Mouse (Mus musculus) heart, embryonic 11.5 days (tissue): ENCODE results near the gene Gpalpp1. TPM values are rescaled to one million over a fixed set of nuclear protein-coding genes. Genes with fewer than 3 reads are reported as not detected.

Experiments
- ATAC-seq: fragments of 200-750 bp; cut with Nextera tagmentation; replicated peaks from 2 replicates; pipeline ENCODE4 v1.8.0; 2017; ENCODE audit warnings: moderate library complexity; ENCODE audit not compliant: insufficient number of reproducible peaks, low FRiP score, low TSS enrichment
- H3K27ac ChIP-seq: fragments of 300-500 bp; sonication (generic); 2 replicates; pipeline ENCODE4 v1.5.1; 2014; ENCODE audit warnings: mild to moderate bottlenecking, low read depth, low read length
- H3K27me3 ChIP-seq: fragments of 300-500 bp; sonication (generic); 2 replicates; pipeline ENCODE4 v1.6.1; 2014; ENCODE audit warnings: mild to moderate bottlenecking, low read length, mixed read lengths; ENCODE audit not compliant: control insufficient read depth, insufficient read depth
- H3K36me3 ChIP-seq: fragments of 300-500 bp; sonication (generic); 2 replicates; pipeline ENCODE4 v1.6.1; 2014; ENCODE audit warnings: mild to moderate bottlenecking, low read length, moderate library complexity, mixed read lengths; ENCODE audit not compliant: control insufficient read depth, insufficient read depth
- H3K4me1 ChIP-seq: fragments of 300-500 bp; sonication (generic); 2 replicates; pipeline ENCODE4 v1.6.1; 2014; ENCODE audit warnings: low read length; ENCODE audit not compliant: control insufficient read depth, insufficient read depth
- H3K4me2 ChIP-seq: fragments of 300-500 bp; sonication (generic); 2 replicates; pipeline ENCODE4 v1.6.1; 2014; ENCODE audit warnings: mild to moderate bottlenecking, moderate library complexity
- H3K4me3 ChIP-seq: fragments of 300-500 bp; sonication (generic); 2 replicates; pipeline ENCODE4 v1.5.1; 2014; ENCODE audit warnings: low read depth, low read length
- H3K9ac ChIP-seq: fragments of 300-500 bp; sonication (generic); 2 replicates; pipeline ENCODE4 v1.6.1; 2014; ENCODE audit warnings: mild to moderate bottlenecking, low read depth, low read length, moderate library complexity
- H3K9me3 ChIP-seq: fragments of 300-500 bp; sonication (generic); replicated peaks from 2 replicates; pipeline ENCODE4 v1.6.1; 2016; ENCODE audit warnings: low read length; ENCODE audit not compliant: control insufficient read depth
- WGBS: fragments of 180-500 bp; shearing (Covaris S2); extraction: QIAGEN DNeasy Blood & Tissue Kit; methylation state at CpG from one replicate; pipeline ENCODE4 v1.1.7; 2014; ENCODE audit not compliant: insufficient replicate concordance; 5-methylcytosine and 5-hydroxymethylcytosine counted together
- polyA plus RNA-seq: library from polyadenylated mRNA; unstranded; fragments of >200 nt; fragmentation: Nextera tagmentation; extraction: Ambion mirVana; gene quantifications from 2 replicates; pipeline ENCODE4 v1.2.1, GENCODE M21; 2014

Gpalpp1 gene
- polyA plus RNA-seq, 1 experiment from 2014 or later = 10.4 TPM

GRCm38 (mm10) chr14:76149531-76150179 lies 39.1 kb upstream of the Gpalpp1 start:
- no peaks in the 10 kb centered on the region for H3K36me3 ChIP-seq
- H3K27me3 ChIP-seq = no peaks in the 10 kb centered on the region; the same call in 1 of the 2 replicates
- H3K4me2 ChIP-seq = peak overlapping the region; percentile 61
- H3K4me1 ChIP-seq = peaks cover 24% of the 10 kb centered on the region
- no peaks in the 10 kb centered on the region for H3K9me3 ChIP-seq
- peak overlapping the region; percentile 35; the same call in 1 of the 2 replicates for H3K27ac ChIP-seq
- no peak; the same call in 1 of the 2 replicates for ATAC-seq
- peak overlapping the region; percentile 31; the same call in 1 of the 2 replicates for H3K9ac ChIP-seq
- 13% methylated on average over 13 of the region's 13 CpGs for WGBS
- peak overlapping the region; percentile 31 for H3K4me3 ChIP-seq

GRCm38 (mm10) chr14:76148294-76148693 lies 37.7 kb upstream of the Gpalpp1 start:
- no peak overlapping the region for H3K27ac ChIP-seq
- no peak overlapping the region for H3K9ac ChIP-seq
- peaks cover 24% of the 10 kb centered on the region for H3K4me1 ChIP-seq
- H3K36me3 ChIP-seq = no peaks in the 10 kb centered on the region
- H3K27me3 ChIP-seq = no peaks in the 10 kb centered on the region; the same call in 1 of the 2 replicates
- no peaks in the 10 kb centered on the region for H3K9me3 ChIP-seq
- WGBS = 76% methylated on average over 10 of the region's 10 CpGs
- no peak for ATAC-seq
- no peak overlapping the region for H3K4me2 ChIP-seq
- H3K4me3 ChIP-seq = no peak overlapping the region

DNA sequence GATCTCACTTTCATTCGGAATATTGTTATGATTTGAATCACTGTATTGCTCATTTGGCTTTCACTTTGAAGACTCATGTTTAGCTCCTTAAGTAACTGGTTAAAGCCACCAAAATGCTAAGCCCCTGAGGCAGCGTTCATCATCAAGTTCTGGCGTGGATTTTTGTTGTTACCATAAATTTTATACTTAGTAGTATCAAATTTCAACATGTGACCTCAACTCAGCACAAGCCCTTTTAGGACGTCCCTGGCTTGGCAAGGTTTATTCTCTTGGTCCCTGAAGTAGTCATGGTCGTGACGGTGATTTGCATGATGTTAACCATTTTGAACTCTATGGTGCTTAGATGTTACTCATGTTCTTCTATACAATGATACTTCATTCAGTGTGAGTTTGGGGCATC lies 36.5 kb upstream of the Gpalpp1 start:
- no peaks in the 10 kb centered on the region for H3K9me3 ChIP-seq
- no peaks in the 10 kb centered on the region; the same call in 1 of the 2 replicates for H3K27me3 ChIP-seq
- no peak overlapping the region for H3K4me3 ChIP-seq
- H3K36me3 ChIP-seq = no peaks in the 10 kb centered on the region
- no peak overlapping the region for H3K4me2 ChIP-seq
- no peak overlapping the region for H3K9ac ChIP-seq
- no peak overlapping the region for H3K27ac ChIP-seq
- 83% methylated on average over 6 of the region's 6 CpGs for WGBS
- H3K4me1 ChIP-seq = peaks cover 24% of the 10 kb centered on the region
- ATAC-seq = no peak

DNA sequence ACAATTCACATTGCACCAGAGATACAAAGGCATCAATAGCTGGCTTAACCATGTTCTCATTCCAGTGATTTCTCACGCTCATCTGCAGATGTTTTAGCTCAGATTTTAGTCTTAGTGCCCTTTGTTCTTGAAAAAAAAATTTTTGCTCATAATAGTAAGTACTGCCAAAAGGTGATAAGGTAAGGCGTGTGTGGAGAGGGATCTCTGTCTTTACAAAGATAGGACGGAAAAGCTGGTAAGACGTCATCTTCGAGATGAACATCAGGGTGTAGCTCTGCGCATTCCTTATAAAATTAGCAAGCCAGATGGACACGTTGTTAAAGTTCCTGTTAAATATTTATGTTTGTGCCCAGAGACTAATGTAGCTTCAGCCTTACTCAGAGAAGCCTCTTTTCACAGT lies 35.3 kb upstream of the Gpalpp1 start:
- 23% methylated on average over 7 of the region's 7 CpGs for WGBS
- H3K4me1 ChIP-seq = peaks cover 20% of the 10 kb centered on the region
- no peak for ATAC-seq
- H3K36me3 ChIP-seq = no peaks in the 10 kb centered on the region
- H3K4me2 ChIP-seq = peak overlapping the region; percentile 19; the same call in 1 of the 2 replicates
- no peak overlapping the region for H3K4me3 ChIP-seq
- no peak overlapping the region for H3K9ac ChIP-seq
- no peak overlapping the region for H3K27ac ChIP-seq
- H3K9me3 ChIP-seq = no peaks in the 10 kb centered on the region
- no peaks in the 10 kb centered on the region; the same call in 1 of the 2 replicates for H3K27me3 ChIP-seq

DNA sequence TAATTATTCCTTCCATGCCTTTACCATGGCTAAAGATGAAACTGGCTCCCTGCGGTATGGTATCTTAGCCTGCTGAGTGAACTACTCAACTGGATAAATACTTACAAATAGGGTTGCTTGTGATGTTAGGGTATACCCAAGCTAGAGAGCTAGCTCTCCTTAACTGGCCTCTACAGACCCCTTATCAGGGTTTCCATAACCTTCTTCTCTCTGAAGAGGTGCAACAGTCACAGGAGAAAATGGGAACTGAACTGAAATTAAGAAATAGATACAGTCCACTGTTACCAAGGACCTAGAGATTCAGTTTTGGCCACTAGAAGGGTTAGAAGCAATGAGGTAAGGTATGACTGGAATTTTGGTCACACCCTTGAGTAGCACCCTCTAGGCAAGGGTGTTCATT lies 34.7 kb upstream of the Gpalpp1 start:
- H3K36me3 ChIP-seq = no peaks in the 10 kb centered on the region
- no peaks in the 10 kb centered on the region for H3K9me3 ChIP-seq
- no peaks in the 10 kb centered on the region; the same call in 1 of the 2 replicates for H3K27me3 ChIP-seq
- H3K27ac ChIP-seq = no peak overlapping the region
- H3K4me2 ChIP-seq = no peak overlapping the region
- no peak overlapping the region for H3K4me3 ChIP-seq
- WGBS = 68% methylated on average over 1 of the region's 1 CpGs
- H3K4me1 ChIP-seq = peaks cover 16% of the 10 kb centered on the region
- no peak overlapping the region for H3K9ac ChIP-seq
- no peak for ATAC-seq

- H3K36me3 ChIP-seq = peaks cover 27% of the 10 kb centered on the region
- H3K4me2 ChIP-seq = no peak overlapping the region
- H3K27ac ChIP-seq = no peak overlapping the region
- 92% methylated on average over 4 of the region's 4 CpGs for WGBS
- H3K9me3 ChIP-seq = no peaks in the 10 kb centered on the region
- no peak for ATAC-seq
- H3K4me3 ChIP-seq = no peak overlapping the region
- no peak overlapping the region for H3K9ac ChIP-seq
- no peaks in the 10 kb centered on the region for H3K4me1 ChIP-seq
- no peaks in the 10 kb centered on the region for H3K27me3 ChIP-seq
These were observed 24.4 kb upstream of the Gpalpp1 start for GRCm38 (mm10) chr14:76134975-76135374.

- H3K27me3 ChIP-seq = no peaks in the 10 kb centered on the region
- H3K36me3 ChIP-seq = peaks cover 37% of the 10 kb centered on the region
- no peak overlapping the region for H3K27ac ChIP-seq
- H3K9me3 ChIP-seq = no peaks in the 10 kb centered on the region
- no peak overlapping the region for H3K9ac ChIP-seq
- H3K4me2 ChIP-seq = no peak overlapping the region
- H3K4me3 ChIP-seq = no peak overlapping the region
- WGBS = 75% methylated on average over 4 of the region's 4 CpGs
- H3K4me1 ChIP-seq = no peaks in the 10 kb centered on the region
- no peak for ATAC-seq
These were observed 17.6 kb upstream of the Gpalpp1 start for GRCm38 (mm10) chr14:76128174-76128573.

DNA sequence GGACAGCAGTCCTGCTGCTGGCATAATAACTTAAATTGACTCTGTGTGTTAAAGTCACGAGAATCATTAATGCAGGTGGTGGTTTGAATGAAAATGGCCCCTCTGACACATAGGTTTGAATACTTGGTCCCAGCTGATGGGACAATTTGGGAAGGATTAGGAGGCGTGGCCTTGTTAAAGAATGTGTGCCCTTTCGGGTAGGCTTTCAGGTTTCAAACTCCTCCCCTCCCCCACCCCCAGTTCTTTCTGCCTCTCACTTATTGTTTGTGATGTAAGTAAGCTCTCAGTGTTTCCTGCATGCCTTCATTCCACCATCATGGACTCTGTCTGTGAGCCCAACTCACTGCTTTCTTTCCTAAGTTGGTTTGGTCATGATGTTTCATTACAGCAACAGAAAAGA lies 16.8 kb upstream of the Gpalpp1 start:
- Histone ChIP-seq H3K4me3 (no peak overlapping the region), H3K9ac (no peak overlapping the region), H3K4me2 (no peak overlapping the region), H3K27ac (no peak overlapping the region), H3K9me3 (no peaks in the 10 kb centered on the region), H3K27me3 (no peaks in the 10 kb centered on the region), H3K36me3 (peaks cover 29% of the 10 kb centered on the region), H3K4me1 (peaks cover 5% of the 10 kb centered on the region; the same call in 1 of the 2 replicates)
- ATAC-seq = no peak
- 94% methylated on average over 3 of the region's 3 CpGs for WGBS

GRCm38 (mm10) chr14:76122663-76123058 lies 12.1 kb upstream of the Gpalpp1 start:
- no peak overlapping the region for H3K9ac ChIP-seq
- peaks cover 6% of the 10 kb centered on the region; the same call in 1 of the 2 replicates for H3K4me1 ChIP-seq
- 73% methylated on average over 8 of the region's 8 CpGs for WGBS
- no peak overlapping the region for H3K4me2 ChIP-seq
- no peaks in the 10 kb centered on the region for H3K27me3 ChIP-seq
- H3K36me3 ChIP-seq = peaks cover 17% of the 10 kb centered on the region
- no peaks in the 10 kb centered on the region for H3K9me3 ChIP-seq
- no peak for ATAC-seq
- no peak overlapping the region for H3K4me3 ChIP-seq
- H3K27ac ChIP-seq = 0 out of 2 replicates have a peak overlapping the region, but pooled peaks have one; percentile 12
